Mouse (Mus musculus): ENCODE results near the gene Hacd4. TPM values are rescaled to one million over a fixed set of nuclear protein-coding genes. Genes with fewer than 3 reads are reported as not detected.

The Hacd4 gene
- polyA plus RNA-seq, 1 experiment from 2014 or later: 9.2 TPM

DNA sequence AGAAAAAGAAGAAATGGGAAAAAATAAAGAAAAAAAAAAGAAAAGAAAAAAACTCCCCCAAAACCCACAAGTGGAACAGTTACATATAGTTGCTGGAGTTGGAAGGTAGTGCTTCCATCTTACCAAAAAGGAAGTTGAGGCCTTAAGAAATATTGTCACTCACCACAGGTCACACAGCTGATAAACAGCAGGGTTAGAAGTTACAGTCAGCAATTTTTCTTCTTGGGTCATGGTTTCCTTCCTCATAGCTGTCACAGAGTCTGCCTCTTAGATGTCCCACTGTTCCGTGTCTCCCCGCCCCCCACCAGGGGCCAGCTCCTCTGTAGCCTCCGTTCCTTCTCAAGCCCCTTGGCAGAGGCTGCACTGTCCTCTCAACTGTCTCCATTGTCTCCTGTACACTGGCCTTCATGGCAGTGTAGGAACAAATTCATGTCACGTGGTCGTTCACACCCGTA is 968 bp upstream of the Hacd4 start:
- Histone ChIP-seq H3K4me1 (replicated peaks; ENCODE audit: control insufficient read depth, insufficient read depth) (peaks cover 8% of the 10 kb centered on the region; the same call in 1 of the 2 replicates), H3K4me3 (ENCODE audit: low read depth, low read length) (no peak overlapping the region), H3K27me3 (ENCODE audit: control insufficient read depth, insufficient read depth, low read length) (no peaks in the 10 kb centered on the region), H3K27ac (replicated peaks) (no peak overlapping the region), H3K4me2 (replicated peaks; ENCODE audit: low read depth) (no peak overlapping the region), H3K36me3 (ENCODE audit: control insufficient read depth, insufficient read depth, low read length) (no peaks in the 10 kb centered on the region), H3K9me3 (ENCODE audit: control insufficient read depth, low read length) (no peaks in the 10 kb centered on the region), H3K9ac (ENCODE audit: low read length) (no peak overlapping the region)
- TF ChIP-seq EP300 (optimal IDR thresholded peaks at IDR 0.05) (no peak), CTCF (IDR thresholded peaks at IDR 0.05; ENCODE audit: low read depth) (no peak)
- 84% methylated on average over 6 of the region's 6 CpGs for WGBS
- ATAC-seq (ENCODE audit: low FRiP score, low TSS enrichment) (no peak), DNase-seq (ENCODE audit: low spot score) (no peak)

- TF ChIP-seq EP300 (optimal IDR thresholded peaks at IDR 0.05) (no peak), CTCF (IDR thresholded peaks at IDR 0.05; ENCODE audit: low read depth) (no peak)
- Histone ChIP-seq H3K9ac (ENCODE audit: low read length) (peak overlapping the region; percentile 63), H3K4me1 (replicated peaks; ENCODE audit: control insufficient read depth, insufficient read depth) (peaks cover 8% of the 10 kb centered on the region; the same call in 1 of the 2 replicates), H3K27me3 (ENCODE audit: control insufficient read depth, insufficient read depth, low read length) (no peaks in the 10 kb centered on the region), H3K27ac (replicated peaks) (no peak overlapping the region), H3K4me3 (ENCODE audit: low read depth, low read length) (peak overlapping the region; percentile 43), H3K36me3 (ENCODE audit: control insufficient read depth, insufficient read depth, low read length) (no peaks in the 10 kb centered on the region), H3K4me2 (replicated peaks; ENCODE audit: low read depth) (peak overlapping the region; percentile 68), H3K9me3 (ENCODE audit: control insufficient read depth, low read length) (no peaks in the 10 kb centered on the region)
- ATAC-seq (ENCODE audit: low FRiP score, low TSS enrichment) (no peak), DNase-seq (ENCODE audit: low spot score) (no peak)
- WGBS: 10% methylated on average over 4 of the region's 4 CpGs
These were observed 232 bp upstream of the Hacd4 start for GRCm38 (mm10) chr4:88438990-88439329.

DNA sequence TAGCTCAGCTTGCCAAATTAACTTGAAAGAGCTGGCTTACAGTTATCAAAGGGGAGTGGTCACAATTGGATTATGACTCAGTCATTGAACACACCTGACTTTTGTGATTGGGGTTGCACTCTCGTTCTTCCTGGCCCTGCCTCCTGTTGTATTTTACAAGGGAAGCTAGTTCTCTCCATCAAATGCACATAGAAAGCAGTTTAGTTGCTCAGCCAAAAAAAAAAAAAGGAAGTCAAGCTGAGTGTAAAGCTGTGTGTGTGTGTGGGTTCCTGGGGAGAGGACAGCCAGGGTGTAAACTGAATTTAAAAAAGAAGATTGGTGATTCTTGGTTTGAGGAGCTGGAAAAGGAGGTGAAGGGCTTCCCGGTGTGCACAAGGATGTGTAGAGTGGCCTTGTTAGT is 811 bp downstream of the Hacd4 start:
- Histone ChIP-seq H3K9me3 (ENCODE audit: control insufficient read depth, low read length) (no peaks in the 10 kb centered on the region), H3K4me2 (replicated peaks; ENCODE audit: low read depth) (peak overlapping the region; percentile 68), H3K27ac (replicated peaks) (0 out of 2 replicates have a peak overlapping the region, but pooled peaks have one; percentile 36), H3K36me3 (ENCODE audit: control insufficient read depth, insufficient read depth, low read length) (no peaks in the 10 kb centered on the region), H3K4me1 (replicated peaks; ENCODE audit: control insufficient read depth, insufficient read depth) (peaks cover 8% of the 10 kb centered on the region; the same call in 1 of the 2 replicates), H3K4me3 (ENCODE audit: low read depth, low read length) (peak overlapping the region; percentile 43; the same call in 1 of the 2 replicates), H3K27me3 (ENCODE audit: control insufficient read depth, insufficient read depth, low read length) (no peaks in the 10 kb centered on the region), H3K9ac (ENCODE audit: low read length) (no peak overlapping the region)
- DNase-seq (ENCODE audit: low spot score) (no peak), ATAC-seq (ENCODE audit: low FRiP score, low TSS enrichment) (no peak)
- TF ChIP-seq CTCF (IDR thresholded peaks at IDR 0.05; ENCODE audit: low read depth) (no peak), EP300 (optimal IDR thresholded peaks at IDR 0.05) (no peak)
- whole genome bisulfite sequencing: 20% methylated on average over 2 of the region's 2 CpGs

GRCm38 (mm10) chr4:88437166-88437565 is 1.6 kb downstream of the Hacd4 start:
- DNase-seq (ENCODE audit: low spot score) (no peak), ATAC-seq (ENCODE audit: low FRiP score, low TSS enrichment) (no peak)
- TF ChIP-seq CTCF (IDR thresholded peaks at IDR 0.05; ENCODE audit: low read depth): no peak
- no peak for TF ChIP-seq EP300 (optimal IDR thresholded peaks at IDR 0.05)
- H3K27me3 ChIP-seq (ENCODE audit: control insufficient read depth, insufficient read depth, low read length): no peaks in the 10 kb centered on the region
- H3K9me3 ChIP-seq (ENCODE audit: control insufficient read depth, low read length): no peaks in the 10 kb centered on the region
- H3K4me1 ChIP-seq (replicated peaks; ENCODE audit: control insufficient read depth, insufficient read depth): peaks cover 8% of the 10 kb centered on the region; the same call in 1 of the 2 replicates
- 54% methylated on average over 3 of the region's 3 CpGs for WGBS
- no peak overlapping the region for H3K4me3 ChIP-seq (ENCODE audit: low read depth, low read length)
- no peak overlapping the region for H3K9ac ChIP-seq (ENCODE audit: low read length)
- H3K27ac ChIP-seq (replicated peaks): no peak overlapping the region
- H3K36me3 ChIP-seq (ENCODE audit: control insufficient read depth, insufficient read depth, low read length): no peaks in the 10 kb centered on the region
- H3K4me2 ChIP-seq (replicated peaks; ENCODE audit: low read depth): no peak overlapping the region

GRCm38 (mm10) chr4:88436593-88437165 is 2.0 kb downstream of the Hacd4 start:
- 49% methylated on average over 6 of the region's 6 CpGs for WGBS
- DNase-seq (ENCODE audit: low spot score): no peak
- Histone ChIP-seq H3K27me3 (ENCODE audit: control insufficient read depth, insufficient read depth, low read length) (no peaks in the 10 kb centered on the region), H3K9ac (ENCODE audit: low read length) (no peak overlapping the region), H3K9me3 (ENCODE audit: control insufficient read depth, low read length) (no peaks in the 10 kb centered on the region), H3K36me3 (ENCODE audit: control insufficient read depth, insufficient read depth, low read length) (no peaks in the 10 kb centered on the region), H3K4me2 (replicated peaks; ENCODE audit: low read depth) (no peak overlapping the region), H3K4me1 (replicated peaks; ENCODE audit: control insufficient read depth, insufficient read depth) (peaks cover 8% of the 10 kb centered on the region; the same call in 1 of the 2 replicates), H3K27ac (replicated peaks) (no peak overlapping the region), H3K4me3 (ENCODE audit: low read depth, low read length) (no peak overlapping the region)
- no peak for TF ChIP-seq CTCF (IDR thresholded peaks at IDR 0.05; ENCODE audit: low read depth)
- TF ChIP-seq EP300 (optimal IDR thresholded peaks at IDR 0.05): no peak
- ATAC-seq (ENCODE audit: low FRiP score, low TSS enrichment): no peak

GRCm38 (mm10) chr4:88432412-88433024 is 6.2 kb downstream of the Hacd4 start:
- Histone ChIP-seq H3K4me2 (replicated peaks; ENCODE audit: low read depth) (no peak overlapping the region), H3K9me3 (ENCODE audit: control insufficient read depth, low read length) (no peaks in the 10 kb centered on the region), H3K4me3 (ENCODE audit: low read depth, low read length) (no peak overlapping the region), H3K27ac (replicated peaks) (no peak overlapping the region), H3K27me3 (ENCODE audit: control insufficient read depth, insufficient read depth, low read length) (no peaks in the 10 kb centered on the region), H3K36me3 (ENCODE audit: control insufficient read depth, insufficient read depth, low read length) (no peaks in the 10 kb centered on the region), H3K9ac (ENCODE audit: low read length) (no peak overlapping the region), H3K4me1 (replicated peaks; ENCODE audit: control insufficient read depth, insufficient read depth) (no peaks in the 10 kb centered on the region)
- TF ChIP-seq EP300 (optimal IDR thresholded peaks at IDR 0.05) (no peak), CTCF (IDR thresholded peaks at IDR 0.05; ENCODE audit: low read depth) (no peak)
- 76% methylated on average over 8 of the region's 8 CpGs for WGBS
- ATAC-seq (ENCODE audit: low FRiP score, low TSS enrichment): no peak
- DNase-seq (ENCODE audit: low spot score): no peak

All from stomach, postnatal 0 days (tissue).